Mouse (Mus musculus) adrenal gland, adult 18-20 months (tissue): ENCODE results near the gene Efl1. TPM values are rescaled to one million over a fixed set of nuclear protein-coding genes. Genes with fewer than 3 reads are reported as not detected.
A peak's percentile ranks its signal among the peaks of the same experiment; 100 is the strongest.
"Not testable (repeated sequence)": the region's sequence is repeated elsewhere in the genome, so short reads cannot be mapped to it uniquely, and the experiment has no call there.

Source experiments
- DNase-seq, 2 experiments: peaks; one replicate each; pipeline ENCODE4 v3.0.0; 2021 to 2022; ENCODE audit warnings: low spot score in 2 of 2
- total RNA-seq, 2 experiments: library from RNA; stranded (reverse); gene quantifications; 1 replicate in 1 of 2; 2 replicates in 1 of 2; pipeline ENCODE4 v1.2.3; 2021

The Efl1 gene
- total RNA-seq, 2 experiments from 2014 or later: 17.3 to 17.8 TPM

- DNase-seq: no peak
These were observed 70.9 kb downstream of the Efl1 start for GRCm38 (mm10) chr7:82719285-82719684.

DNA sequence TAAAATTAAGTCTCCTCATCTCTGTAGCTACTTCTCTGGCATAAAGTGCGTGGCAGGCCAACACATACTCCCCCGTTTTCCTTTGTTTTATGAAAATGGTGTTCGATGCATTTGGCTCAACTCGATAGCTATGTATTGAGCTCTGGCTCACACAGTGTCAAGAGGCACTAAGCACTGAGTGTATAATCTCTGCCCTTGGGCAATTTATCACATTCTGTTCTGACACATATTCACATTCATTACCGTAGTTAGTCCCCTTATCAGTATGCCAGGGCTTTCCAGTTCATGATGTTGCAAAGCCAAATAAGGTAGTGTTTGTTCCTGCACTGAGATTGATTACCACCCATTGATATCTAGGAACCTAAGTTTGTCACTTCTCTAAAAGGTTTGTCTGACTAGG, 71.3 kb downstream of the Efl1 start:
- no peak for DNase-seq

- DNase-seq: no peak
These were observed 72.1 kb downstream of the Efl1 start for GRCm38 (mm10) chr7:82720501-82720900.

- no peak for DNase-seq
These were observed 72.5 kb downstream of the Efl1 start for GRCm38 (mm10) chr7:82720906-82721305.

DNA sequence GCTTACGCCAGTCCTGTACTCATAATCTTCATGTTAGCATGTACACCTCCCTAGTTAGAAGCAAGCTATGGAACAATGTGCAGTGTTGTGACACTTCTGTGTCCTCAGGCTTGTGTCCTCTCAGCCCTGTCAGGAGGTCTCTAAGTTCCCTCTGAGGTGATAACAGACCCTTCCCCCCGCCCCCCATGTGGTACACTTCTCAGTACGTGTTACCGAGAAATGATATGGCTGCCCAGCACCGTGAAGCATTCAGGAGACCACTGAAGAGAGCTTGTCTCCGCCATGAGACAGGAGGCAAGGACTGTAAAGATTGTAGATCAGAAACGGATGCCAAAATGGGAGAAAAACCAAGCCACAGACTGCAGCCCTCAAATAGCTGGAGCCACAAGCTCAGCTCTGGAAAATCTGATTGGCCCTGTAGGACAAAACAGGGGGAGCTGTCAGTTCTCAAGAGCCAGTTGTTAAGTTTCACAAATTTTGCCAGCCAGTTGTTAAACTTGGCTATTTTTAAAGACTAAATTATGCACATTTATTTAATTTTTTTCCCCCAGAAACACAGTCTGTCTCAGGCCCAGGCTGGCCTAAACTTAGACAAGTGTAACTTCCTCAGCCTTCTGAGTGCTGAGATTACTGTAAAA, 74.2 kb downstream of the Efl1 start:
- DNase-seq: no peak

DNA sequence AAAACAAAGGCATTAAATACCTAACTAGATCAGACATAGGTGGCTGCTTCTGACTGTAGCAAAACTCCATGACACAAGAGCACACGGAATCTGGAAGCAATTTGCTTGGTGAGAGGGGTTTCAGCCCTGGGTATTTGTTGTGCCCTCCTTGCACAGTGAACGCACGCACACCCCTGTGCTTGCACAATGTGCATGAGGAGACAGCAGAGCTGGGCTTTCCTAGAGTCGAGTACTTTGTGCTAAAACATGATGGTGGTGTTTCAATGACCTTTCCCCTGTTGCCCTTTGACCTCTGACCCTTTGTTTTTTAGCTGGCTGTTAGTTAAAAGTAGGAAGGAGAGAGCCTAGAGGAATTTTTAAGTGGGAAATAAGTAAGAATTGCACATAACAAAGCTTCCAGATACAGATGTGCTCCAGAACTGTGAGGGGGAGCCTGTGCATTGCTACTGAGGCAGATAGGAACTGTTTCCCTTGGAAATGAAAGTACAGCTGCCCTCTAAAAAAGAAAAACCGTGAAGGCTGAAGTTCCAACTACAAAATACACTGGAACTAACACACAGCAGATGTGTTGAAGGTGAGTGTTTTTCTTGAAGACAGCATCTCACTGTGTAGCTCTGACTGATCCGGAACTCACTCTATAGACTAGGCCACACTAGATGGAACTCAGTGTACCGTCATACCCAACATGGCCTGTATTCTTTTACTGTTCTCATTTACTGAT, 74.9 kb downstream of the Efl1 start:
- no peak for DNase-seq

DNA sequence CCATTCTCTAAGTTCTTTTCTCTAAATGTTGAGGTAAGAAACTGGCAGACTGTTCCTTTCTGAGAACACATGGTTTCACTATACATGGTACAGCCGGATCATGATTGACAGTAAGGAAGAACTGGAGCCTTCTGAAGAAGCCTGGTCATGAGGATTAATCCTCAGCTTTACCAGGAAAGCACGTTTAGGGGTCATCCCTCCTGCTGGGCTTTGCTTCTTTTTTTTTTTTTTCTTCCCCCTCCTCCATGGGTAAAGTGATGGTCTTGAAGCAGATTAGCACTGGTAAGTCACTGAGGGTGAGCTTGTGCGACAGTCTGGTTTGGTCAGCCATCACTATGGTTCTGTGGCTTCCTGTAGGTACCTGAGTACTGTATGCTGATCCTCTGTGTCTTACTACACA, 76.1 kb downstream of the Efl1 start:
- no peak for DNase-seq

GRCm38 (mm10) chr7:82725006-82725636, 76.7 kb downstream of the Efl1 start:
- DNase-seq: no peak

GRCm38 (mm10) chr7:82725741-82726450, 77.5 kb downstream of the Efl1 start:
- no peak for DNase-seq

DNA sequence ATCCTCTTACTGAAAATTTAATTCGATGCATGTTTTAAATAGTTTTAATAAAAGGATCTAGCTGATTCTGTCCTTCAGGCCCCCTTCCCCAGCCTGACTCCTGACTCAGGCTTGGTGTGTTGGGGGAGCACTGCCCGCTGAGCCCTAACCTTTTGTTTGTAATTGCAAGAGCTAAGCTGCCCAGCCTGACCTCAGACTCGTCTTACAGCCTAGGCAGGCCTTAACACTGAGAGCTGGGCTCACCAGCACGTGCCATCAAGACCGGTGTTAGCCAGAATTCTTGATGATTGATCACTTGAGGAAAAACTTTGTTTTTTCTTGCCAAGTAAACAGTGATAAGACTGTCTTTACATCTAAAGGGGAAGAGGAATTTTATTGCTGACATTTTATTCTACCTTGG, 78.7 kb downstream of the Efl1 start:
- no peak for DNase-seq

- DNase-seq: not testable (repeated sequence)
These were observed 80.6 kb downstream of the Efl1 start for GRCm38 (mm10) chr7:82729009-82729408.

GRCm38 (mm10) chr7:82733118-82733517, 84.7 kb downstream of the Efl1 start:
- no peak for DNase-seq

GRCm38 (mm10) chr7:82733995-82734394, 85.6 kb downstream of the Efl1 start:
- no peak for DNase-seq

- no peak for DNase-seq
These were observed 86.6 kb downstream of the Efl1 start for GRCm38 (mm10) chr7:82734748-82735600.

- peak in 1 of 2 experiments; percentile 38 for DNase-seq
These were observed 94.8 kb downstream of the Efl1 start for GRCm38 (mm10) chr7:82743116-82743765.

DNA sequence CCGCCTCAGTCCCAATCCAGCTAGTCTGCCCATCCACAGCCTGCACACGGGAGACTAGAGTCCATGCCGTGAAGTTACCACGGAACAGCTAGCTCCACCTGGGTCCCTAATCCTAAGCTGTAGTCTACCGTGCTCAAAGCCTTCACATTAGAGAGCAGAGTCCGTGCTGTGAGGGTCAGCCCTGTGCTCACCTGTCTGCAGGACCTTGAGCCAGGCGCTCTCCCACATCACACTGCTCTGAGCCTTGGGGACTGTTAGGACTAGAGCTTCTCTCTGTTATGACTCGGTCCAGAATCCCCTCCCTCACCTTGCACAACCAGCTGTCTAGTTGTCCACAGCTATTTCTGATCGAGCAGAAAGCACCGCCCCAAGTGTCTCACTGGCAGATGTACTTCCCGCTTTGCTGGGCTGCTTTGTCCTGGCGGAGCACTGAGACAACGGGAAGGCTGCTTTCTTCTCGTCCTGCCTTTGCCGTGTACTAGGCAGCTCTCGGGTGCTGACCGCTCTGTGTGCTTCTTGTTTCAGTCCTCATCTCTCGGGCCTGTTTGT, 95.8 kb downstream of the Efl1 start:
- DNase-seq: no peak

- DNase-seq: no peak
These were observed 100.4 kb downstream of the Efl1 start for GRCm38 (mm10) chr7:82748812-82749211.

DNA sequence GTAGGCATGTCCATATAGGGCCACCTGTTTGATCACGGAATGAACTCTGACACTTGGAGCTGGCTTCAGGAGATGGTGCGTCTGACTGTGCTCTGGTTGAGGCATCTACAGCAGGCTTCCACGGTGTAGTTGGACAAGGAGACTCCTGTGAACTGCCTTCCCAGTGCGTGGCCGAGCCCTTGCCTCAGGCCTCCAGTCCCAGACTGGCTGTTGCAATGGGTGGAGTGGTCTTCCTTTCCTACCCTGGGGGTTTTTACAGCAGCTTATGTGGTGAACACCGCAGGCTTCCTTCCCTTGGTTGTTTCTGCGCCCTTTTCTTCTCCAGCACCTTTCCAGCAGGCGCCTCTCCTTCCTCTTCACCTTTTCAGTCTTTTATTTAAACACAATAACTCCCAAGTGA, 100.8 kb downstream of the Efl1 start:
- DNase-seq: no peak

- DNase-seq: no peak
These were observed 104.0 kb downstream of the Efl1 start for GRCm38 (mm10) chr7:82752171-82753085.
